Mouse (Mus musculus): ENCODE measurements around the gene Rpp38.

GRCm38 (mm10) chr2:3326547-3326946 lies 5.9 kb downstream of the Rpp38 start:
- TF ChIP-seq EP300 (IDR thresholded peaks at IDR 0.05; ENCODE audit: insufficient read depth, low read depth, low read length) (no peak), POLR2A (IDR thresholded peaks at IDR 0.05; ENCODE audit: insufficient read depth, low read depth, low read length) (no peak), CTCF (IDR thresholded peaks at IDR 0.05) (no peak)

All from heart, adult 2 months (tissue).